Mouse (Mus musculus) mouse trophoblast stem cell (cell line): Measurements from ENCODE around the gene Zfyve21.

Experiments
- in situ Hi-C, 2 experiments: fragments of 300-500 bp; cut with MseI, MboI; formaldehyde crosslinking; loops; 2 replicates in 1 of 2; 3 replicates in 1 of 2; pipeline ENCODE4 v1.15.1; 2025

Zfyve21 gene

DNA sequence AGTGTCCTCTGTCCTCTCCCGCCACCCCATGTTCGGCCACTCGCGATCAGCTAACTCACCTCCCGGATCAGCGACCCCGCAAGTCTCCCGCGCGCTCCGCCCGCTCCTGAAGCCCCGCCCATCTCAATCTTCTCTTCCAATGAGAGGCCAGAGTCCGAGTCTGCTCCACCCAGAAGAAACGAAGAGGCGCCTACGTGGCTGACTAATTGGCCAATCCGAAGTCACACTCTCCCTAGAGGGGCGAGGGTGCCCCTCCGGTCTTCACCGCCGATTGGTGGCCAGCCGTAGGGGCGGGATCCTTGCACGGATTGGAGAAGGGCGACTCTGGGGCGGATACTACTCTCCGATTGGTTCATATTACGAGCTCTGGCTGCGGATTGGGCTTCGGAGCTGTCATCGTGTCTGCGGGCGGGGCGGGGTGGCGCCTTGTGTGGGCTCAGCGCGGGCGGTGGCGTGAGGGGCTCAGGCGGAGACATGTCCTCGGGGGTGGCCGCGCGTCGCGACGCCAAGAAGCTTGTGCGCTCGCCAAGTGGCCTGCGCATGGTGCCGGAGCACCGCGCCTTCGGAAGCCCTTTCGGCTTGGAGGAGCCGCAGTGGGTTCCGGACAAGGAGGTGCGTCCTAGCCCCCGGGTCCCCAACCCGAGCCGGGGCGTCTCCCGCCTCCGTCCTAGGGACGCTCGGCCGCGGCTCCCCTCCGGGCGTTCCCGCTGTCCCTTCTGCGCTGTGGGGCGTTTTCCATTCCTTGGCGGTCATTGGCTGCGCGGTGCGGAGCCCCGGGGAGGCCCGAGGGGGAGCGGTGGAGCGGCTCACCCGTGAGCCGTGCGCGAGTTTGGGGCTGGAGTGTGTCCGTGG is at the start of gene Zfyve21, which contains the start of gene Xrcc3:
TSS of gene Zfyve21 (plus strand) at position 405 of the 852 bp plus-strand sequence.
TSS of gene Xrcc3 (minus strand) at position 108 of the 852 bp plus-strand sequence.
- in situ Hi-C loops = no loop called here

DNA sequence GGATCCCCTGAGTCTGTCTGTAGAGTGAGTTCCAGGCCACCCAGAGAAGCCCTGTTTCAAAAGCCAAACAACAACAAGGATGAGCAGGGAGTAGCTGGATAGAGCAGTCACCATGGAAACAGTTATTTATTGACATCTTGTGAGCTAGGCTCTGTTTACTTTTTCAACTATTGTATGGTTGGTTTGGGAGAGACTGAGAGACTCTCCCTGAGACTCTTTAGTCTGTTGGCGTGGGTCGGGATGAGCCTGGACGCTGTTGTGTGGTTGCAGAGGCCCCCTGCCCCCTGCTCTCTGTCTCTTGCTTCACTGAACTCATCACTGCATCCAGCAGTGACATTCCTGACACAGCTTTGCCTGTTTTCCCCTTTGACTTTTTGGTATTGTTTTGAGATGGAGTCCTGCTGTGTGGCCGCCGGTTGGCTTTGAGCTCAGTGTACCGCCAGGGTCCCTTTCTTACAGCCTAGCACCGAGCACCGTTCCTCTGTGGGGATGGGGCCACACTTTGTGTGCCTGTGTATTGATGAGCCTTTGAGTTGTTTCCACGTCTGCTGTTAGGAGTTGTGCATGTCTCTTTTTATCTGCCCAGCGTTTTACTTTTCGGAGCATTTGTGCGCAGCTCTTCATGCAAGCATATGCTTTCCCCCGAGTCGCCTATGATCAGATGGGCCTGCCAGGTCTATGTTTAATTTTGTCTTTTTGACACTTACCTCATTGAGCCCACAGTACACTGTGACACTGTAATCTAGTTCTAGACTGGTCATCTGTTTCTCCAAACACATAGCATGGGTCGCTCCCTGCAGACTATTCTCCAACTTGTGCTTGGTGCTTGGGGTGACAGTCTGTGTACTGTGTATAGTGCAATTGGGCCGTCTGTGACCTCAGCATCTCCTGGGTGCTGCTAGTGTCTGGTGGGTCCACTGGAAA is 47.4 kb upstream of the Zfyve21 start:
- in situ Hi-C loops = no loop called here

DNA sequence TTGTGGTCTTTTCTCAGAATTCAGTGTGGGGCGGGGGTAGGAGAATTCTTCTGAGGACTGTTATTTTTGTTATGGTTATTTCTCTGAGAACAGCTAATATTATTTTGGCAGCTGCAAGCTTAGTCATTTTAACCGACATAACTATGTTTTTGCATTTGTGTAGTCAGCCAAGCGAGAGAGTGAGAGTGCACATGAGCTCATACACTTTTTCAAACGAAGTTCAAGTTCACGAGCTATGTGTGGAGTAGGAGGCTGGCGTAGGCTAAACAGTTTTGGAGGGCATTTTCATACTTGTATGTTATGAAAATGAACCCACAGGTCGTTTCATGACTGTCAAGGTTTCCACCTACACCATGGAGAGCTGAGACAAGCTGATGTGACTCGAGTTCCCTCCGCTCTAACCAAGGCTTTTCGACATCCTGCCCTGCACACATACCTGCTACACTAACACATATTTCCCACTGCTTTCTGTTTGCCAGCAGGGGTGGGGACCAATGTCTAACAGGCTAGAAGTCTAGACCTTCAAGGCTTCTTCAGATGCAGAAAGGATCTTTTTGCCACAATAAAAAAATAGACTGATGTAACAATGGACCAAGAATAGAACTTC is 45.5 kb upstream of the Zfyve21 start:
- in situ Hi-C loops = no loop called here

DNA sequence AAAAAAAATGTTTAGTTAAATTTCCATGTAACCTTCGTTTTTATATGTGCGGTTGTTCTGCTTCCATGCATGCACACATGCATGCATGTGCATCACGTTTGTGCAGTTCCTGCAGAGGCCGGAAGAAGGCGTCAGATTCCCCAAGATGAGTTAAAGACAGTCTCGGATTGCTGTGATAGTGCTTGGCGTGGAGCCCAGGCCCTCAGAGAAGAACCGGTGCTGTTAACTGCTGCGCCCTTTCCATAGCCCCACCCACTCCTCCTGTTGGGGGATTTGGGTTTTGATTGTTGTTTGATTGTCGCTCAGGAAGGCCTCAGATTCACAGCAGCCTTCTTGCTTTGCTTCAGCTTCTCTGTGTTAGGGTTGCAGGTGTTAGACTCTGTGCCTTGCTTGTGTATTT is 44.7 kb upstream of the Zfyve21 start:
- in situ Hi-C loops = no loop called here

DNA sequence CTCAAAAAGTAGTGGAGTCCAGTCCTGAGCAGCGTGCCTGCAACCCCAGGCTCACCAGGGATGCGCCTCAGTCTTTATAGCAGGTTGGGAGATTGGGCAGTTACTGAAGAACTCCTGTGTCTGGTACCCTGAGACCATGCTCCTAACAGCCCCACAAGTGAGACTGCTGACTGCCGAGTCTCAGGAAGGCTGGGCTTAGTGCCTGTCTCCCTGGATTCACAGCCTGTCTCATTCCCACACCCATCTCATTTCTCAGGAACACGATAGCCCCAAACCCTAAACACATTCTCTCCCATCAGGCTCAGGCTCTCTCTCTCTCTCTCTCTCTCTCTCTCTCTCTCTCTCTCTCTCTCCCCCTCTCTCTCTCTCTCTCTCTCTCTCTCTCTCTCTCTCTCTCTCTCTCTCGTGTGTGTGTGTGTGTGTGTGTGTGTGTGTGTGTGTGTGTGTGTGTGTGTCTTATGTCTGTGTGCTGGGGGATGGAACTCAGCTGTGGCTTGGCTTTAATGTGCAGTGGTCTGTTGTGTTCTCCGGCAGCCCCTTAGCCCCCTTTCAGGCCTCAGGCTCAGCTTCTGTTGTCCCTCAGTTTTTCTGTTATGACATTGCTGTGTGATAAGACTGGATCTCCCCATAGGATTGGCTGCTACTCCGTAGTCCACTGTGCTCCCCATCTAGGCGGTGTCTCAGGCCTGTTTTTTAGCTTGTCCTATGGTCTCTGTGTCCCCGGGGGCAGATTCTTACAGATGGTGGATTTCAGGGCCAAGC is 44.0 kb upstream of the Zfyve21 start:
- in situ Hi-C loops = no loop called here

DNA sequence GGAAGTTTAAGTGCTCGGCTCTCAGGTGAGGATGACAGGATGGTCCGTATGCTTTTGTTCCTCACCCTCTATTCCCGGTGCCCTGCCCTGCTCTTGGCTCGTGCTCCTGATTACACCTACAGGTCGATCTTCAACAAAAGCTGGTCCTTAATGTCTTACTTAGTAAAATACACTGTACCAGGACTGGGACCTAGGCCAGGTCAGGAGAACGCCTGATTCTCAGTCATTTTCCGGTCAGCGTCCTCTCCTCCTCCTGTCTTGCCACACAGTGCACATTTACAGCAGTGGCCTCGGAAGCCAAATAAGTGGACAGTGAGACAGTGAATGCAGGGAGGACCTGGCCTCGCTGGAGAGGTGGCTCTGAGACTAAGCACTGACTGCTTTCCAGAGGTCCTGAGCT is 43.3 kb upstream of the Zfyve21 start:
- in situ Hi-C loops = no loop called here

DNA sequence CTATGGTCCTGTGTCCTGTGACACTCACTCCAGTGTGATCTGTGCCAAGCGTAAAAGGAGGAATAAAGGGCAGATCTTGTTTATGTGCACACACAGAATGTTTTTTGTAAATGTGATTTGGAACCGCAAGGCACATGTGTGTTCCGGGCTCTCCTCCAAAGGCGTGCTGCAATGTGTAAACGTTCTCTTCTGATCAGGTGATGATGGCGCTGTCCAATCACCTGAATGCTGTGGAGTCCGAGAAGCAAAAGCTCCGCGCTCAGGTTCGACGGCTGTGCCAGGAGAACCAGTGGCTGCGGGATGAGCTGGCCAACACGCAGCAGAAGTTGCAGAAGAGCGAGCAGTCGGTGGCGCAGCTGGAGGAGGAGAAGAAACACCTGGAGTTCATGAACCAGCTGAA is 39.8 kb upstream of the Zfyve21 start:
- in situ Hi-C loops = no loop called here

DNA sequence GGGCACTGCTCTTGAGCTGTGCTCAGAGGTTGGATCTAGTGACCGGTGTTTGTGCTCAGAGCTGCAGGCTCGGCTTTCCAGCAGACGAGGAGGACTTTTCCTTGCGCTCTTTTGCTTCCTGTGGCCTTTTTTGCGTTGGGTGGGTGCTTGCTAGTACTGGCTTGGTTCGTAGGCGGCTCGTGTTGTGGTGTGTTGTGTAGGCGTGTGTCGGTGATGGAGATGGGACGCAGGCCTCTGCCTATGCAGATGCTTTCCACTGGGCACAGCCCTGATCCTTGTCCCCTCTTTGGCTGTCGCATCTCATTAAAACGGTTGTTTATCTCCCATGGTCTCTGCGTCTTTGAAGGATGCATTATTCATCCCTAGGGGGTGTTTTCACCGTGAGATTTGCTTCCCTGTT is 39.1 kb upstream of the Zfyve21 start:
- in situ Hi-C loops = no loop called here

DNA sequence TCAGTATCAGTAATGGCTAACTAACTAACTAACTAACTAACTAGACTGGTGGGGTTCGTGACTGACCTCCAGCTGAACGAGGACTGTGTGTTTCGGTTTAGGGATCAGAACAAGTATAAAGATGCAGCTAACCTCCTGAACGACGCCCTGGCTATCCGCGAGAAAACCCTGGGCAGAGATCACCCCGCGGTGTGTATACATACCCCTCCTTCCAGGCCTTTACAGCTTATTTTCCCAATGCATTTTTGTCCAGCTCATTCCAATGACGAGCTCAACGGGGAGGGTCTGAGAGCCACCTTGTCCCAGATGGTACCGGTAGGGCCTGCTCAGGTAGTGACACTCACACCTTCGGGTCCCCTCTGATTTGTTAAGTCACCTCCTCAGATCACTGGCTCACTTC is 36.1 kb upstream of the Zfyve21 start:
- in situ Hi-C loops = no loop called here

DNA sequence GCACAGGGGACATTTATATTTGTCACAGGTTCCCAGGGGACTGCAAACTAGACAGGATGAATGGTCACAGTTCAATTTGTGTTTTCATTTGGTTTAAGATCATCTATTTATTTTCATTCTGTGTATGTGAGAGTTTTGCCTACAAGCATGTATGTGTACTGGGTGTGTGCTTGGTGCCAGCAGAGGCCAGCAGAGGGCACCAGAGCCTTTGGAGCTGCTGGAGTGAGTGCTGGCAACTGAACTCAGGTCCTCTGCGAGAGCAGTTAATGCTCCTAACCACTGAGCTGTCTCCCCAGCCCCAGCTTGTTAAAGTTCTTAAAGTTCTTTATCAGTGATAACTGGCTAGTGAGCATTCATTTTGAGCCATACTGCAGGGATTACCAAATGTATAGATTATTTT is 34.4 kb upstream of the Zfyve21 start:
- in situ Hi-C loops = no loop called here

DNA sequence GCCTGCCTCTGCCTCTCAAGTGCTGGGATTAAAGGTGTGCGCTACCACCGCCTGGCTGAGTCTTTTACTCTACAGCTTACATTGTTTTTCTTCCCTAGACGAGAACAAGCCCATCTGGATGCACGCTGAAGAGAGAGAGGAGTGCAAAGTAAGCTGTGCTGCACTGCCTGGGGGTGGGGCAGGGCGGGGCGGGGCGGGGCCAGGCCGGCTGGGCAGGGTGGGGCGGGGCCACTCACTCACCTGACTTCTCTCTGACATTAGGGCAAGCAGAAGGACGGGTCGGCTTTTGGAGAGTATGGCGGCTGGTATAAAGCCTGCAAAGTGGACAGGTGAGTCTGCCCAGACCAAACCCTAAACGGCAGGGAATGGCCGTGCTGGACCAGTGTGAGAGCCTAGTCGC is 28.8 kb upstream of the Zfyve21 start:
- in situ Hi-C loops = no loop called here

DNA sequence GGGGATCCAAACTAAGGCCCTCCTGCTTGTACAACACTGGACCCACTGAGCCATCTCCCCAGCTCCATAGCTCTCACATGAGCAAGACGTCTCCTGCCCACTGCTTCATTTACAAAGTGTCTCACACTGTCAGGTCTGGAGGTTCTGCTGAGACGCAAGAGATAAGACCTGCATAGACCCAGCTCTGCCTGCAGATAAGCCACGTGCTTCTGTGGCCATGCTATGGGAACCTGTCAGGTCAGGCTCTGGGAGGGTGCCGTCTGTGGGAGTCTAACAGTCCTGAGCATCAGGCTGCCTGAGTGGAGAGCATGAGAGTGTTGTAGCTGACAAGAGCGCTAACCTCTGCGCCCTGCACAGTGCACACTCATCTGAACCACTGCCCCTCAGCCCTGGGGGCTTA is 27.0 kb upstream of the Zfyve21 start:
- in situ Hi-C loops = no loop called here

DNA sequence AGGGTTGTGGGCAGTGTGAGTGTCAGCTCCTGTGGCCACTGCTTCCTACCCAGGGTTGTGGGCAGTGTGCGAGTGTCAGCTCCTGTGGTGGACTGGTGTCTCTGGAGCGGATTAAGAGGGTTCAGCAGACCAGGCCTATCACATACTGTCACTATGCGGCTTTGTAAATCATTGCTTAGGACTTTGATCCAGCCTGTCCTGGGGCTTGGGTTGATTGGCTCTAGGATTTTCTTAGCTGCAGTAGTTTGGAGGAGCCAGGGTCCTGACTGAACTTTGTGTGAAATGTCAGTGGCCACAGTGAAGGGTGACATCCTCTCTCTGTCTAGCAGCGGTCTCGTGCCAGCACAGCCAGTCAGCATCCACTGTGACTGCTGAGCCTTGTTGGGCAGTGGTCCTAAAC is 23.9 kb upstream of the Zfyve21 start:
- in situ Hi-C loops = no loop called here

DNA sequence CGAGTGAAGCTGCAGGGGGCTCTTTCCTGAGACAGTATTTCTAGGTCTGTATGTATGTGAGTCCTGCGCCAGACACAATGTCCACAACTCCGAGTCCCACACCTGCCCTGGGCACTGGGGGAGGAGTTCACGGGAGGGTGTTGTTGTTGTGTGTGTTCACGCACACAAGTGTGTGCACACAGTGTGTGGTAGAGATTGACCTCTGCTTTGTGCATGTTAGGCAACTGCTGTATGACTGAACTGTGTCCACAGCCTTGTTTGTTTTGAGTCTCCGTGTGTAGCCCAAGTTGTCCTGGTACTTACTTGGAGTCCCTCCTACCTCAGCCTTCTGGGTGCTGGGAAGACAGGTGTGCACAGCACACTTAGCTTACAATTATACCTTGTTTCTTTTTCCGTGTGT is 23.3 kb upstream of the Zfyve21 start:
- in situ Hi-C loops = no loop called here

DNA sequence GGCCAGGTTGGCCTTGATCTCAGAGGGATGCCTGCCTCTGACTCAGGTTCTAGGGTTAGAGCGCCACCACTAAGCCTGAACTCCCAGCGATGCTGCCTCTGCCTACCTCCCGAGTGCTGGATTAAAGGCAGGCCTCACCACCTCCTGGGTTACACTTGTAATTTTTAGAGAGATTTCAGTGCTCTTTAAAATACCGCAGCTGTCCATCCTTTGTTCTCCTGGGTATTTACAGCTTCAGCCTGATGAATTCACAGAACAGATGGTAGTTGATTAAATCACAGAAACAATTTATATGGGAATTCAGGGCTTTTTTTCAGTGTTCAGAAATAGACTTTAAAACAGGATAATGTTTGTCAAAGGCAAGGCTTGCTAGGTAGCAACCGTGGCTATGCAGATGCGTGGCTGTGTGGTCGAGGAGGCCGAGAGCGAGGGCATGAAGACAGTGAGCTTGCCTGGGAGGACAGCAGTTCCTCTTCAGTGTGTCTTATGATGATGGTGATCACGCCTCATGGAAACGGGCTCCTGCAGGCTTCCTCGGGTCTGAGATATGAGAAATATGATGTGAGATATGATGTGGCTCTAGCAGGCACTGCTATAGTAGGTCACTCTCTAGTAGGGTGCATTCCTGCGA is 22.4 kb upstream of the Zfyve21 start:
- in situ Hi-C loops = no loop called here

DNA sequence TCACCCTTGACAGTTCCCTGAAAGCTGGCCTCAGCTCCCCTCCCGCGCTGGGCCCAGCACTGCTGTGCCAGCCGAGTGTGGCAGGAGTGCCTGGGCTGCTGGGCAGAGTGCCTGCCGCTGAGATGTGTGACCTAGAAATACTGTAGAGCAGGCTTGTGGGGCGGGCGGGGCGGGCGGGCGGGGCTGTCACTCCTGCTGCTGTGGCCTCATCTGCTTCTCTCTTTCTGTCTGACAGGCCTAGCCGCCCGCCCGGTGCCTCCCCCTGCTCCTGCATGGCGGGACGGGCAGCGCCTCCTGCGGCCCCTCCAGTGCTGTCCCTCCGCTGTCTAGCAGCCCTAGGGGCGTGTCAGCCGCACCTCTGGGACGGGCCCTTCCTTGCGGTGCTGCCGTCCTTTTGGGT is 19.9 kb upstream of the Zfyve21 start:
- in situ Hi-C loops = no loop called here

DNA sequence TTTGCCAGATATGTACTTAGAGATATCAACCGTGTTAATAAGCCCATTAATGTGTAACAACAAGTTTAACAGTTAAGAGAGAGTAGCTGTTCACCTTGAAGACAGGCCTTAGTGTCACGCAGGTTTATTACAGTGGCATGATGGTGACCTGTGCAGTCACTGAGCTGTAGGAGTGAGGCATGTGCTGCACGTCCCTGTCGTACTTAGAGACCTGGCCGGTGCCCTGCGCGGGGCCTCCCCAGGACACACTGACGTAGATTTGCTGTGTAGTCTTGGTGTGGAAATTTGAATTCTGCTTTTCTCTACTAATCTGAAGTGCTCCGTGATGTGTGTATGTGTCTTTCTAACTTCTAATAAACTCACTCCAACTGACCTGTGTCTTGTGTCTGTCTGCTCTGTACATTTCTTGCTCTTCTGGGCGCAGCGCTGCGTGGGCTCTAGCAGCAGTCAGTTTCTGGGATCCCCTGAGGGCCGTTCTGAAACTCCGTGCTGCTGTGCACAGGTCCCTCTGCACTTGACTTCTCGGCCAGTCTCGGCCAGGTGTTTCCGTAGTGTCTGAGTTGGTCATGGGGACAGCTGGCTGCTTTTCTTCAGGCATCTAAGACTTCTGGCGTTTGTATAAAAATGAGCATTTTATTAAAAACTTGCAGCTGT is 19.3 kb upstream of the Zfyve21 start:
- in situ Hi-C loops = no loop called here

DNA sequence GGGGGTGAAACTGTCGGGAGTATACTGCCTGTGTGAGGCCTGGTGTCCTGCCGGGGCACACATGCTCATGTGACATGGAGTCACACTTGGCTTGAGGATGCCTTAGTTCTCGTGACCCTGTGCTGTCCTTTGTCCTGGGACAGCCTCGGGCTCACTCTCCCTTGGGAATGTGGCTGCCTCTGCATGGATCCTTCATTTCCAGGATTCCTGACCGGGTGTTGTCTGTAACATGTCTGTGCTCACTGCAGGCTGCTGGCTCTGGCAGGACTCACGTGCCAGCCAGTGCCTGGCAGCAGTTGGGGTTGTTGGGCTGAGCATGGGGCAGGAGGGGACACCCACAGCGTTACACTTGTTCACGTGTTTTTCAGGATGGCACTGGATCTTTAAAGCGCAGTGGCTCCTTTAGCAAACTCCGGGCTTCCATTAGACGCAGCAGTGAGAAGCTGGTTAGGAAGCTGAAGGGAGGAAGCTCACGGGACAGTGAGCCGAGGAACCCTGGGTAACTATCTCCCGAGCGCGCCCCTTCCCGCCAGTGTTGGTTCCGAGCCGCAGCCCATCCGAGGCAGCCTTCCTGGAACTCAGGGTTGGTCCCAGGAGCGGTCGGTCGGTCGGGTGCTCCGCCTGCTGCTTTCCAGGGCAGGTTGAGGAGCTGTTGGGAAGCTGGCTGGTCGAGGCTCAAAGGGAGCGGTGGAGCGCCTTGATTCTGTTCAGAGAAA is 18.6 kb upstream of the Zfyve21 start:
- in situ Hi-C loops = no loop called here

DNA sequence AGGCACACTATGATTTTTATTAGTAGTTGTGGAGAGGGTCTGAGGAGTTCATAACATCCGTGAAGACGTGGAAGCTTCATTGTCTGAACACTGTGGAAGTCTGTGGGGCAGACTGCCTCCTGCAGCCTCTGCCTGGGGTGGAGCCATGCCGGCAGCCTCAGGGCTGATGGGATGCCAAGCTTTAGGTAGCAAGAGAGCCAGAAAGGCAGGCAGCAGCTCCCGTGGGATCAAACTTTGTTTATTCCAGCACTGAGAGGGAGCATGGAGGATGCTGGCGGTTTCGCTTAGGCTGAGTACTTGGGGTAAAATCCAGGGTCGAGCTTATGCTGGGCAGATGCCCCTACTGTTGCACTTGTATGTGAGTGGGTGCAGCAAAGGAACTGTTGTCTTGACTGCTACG is 16.7 kb upstream of the Zfyve21 start:
- in situ Hi-C loops = no loop called here

DNA sequence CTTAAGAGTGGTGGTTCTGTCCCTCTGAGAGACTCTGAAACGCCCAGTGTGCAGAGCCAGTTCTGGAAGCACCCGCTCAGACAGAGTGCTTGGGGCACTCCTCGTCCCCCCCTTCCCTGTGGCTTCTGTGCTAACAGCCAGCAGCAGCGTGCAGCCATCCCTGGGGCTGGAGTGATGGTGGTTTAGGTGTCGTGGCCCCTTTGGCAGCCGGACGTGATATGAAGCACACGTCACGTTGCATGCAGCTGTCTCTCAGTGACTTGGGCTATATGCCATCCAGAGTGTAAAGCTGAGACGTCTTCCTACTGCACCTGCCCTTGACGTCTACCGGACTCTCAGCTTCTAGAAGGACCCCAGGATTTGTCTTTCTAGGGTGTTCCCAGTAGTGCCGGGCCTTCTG is 15.5 kb upstream of the Zfyve21 start:
- in situ Hi-C loops = no loop called here
